Mouse (Mus musculus) kidney, embryonic 15.5 days (tissue): ENCODE data around the gene Egln1. TPM values are rescaled to one million over a fixed set of nuclear protein-coding genes. Genes with fewer than 3 reads are reported as not detected.

Experiments used
- ATAC-seq: fragments of 200-750 bp; cut with Nextera tagmentation; replicated peaks from 2 replicates; pipeline ENCODE4 v1.8.0; 2017; ENCODE audit warnings: moderate TSS enrichment; ENCODE audit not compliant: low FRiP score
- H3K27ac ChIP-seq: fragments of 300-500 bp; sonication (generic); 2 replicates; pipeline ENCODE4 v1.5.1; 2015; ENCODE audit warnings: mild to moderate bottlenecking, inconsistent platforms
- H3K27me3 ChIP-seq: fragments of 300-500 bp; sonication (generic); 2 replicates; pipeline ENCODE4 v1.6.1; 2015; ENCODE audit warnings: inconsistent platforms
- H3K36me3 ChIP-seq: fragments of 300-500 bp; sonication (generic); 2 replicates; pipeline ENCODE4 v1.6.1; 2015; ENCODE audit warnings: inconsistent platforms
- H3K4me1 ChIP-seq: fragments of 300-500 bp; sonication (generic); 2 replicates; pipeline ENCODE4 v1.6.1; 2015; ENCODE audit warnings: inconsistent platforms
- H3K4me2 ChIP-seq: fragments of 300-500 bp; sonication (generic); 2 replicates; pipeline ENCODE4 v1.6.1; 2015; ENCODE audit warnings: moderate library complexity, mild to moderate bottlenecking, inconsistent platforms
- H3K4me3 ChIP-seq: fragments of 300-500 bp; sonication (generic); replicated peaks from 2 replicates; pipeline ENCODE4 v1.5.1; 2015; ENCODE audit warnings: mild to moderate bottlenecking, inconsistent platforms
- H3K9ac ChIP-seq: fragments of 300-500 bp; sonication (generic); 2 replicates; pipeline ENCODE4 v1.6.1; 2015; ENCODE audit warnings: mild to moderate bottlenecking, inconsistent platforms
- H3K9me3 ChIP-seq: fragments of 300-500 bp; sonication (generic); replicated peaks from 2 replicates; pipeline ENCODE4 v1.6.1; 2016; ENCODE audit warnings: inconsistent platforms
- WGBS: fragments of 180-500 bp; shearing (Covaris S2); methylation state at CpG from one replicate; pipeline ENCODE4 v1.1.7; 2015; ENCODE audit warnings: mixed read lengths; 5-methylcytosine and 5-hydroxymethylcytosine counted together
- polyA plus RNA-seq: library from polyadenylated mRNA; unstranded; fragments of >200 nt; fragmentation: Nextera tagmentation; extraction: Ambion mirVana; gene quantifications from 2 replicates; pipeline ENCODE4 v1.2.1, GENCODE M21; 2015

Gene Egln1
- polyA plus RNA-seq, 1 experiment from 2014 or later: 11.1 TPM

GRCm38 (mm10) chr8:124943801-124944200 is 5.3 kb downstream of the Egln1 start:
- WGBS: 90% methylated on average over 6 of the region's 6 CpGs
- Histone ChIP-seq H3K9ac (no peak overlapping the region), H3K27ac (no peak overlapping the region), H3K9me3 (no peaks in the 10 kb centered on the region), H3K4me1 (peaks cover 35% of the 10 kb centered on the region), H3K4me2 (no peak overlapping the region), H3K27me3 (no peaks in the 10 kb centered on the region), H3K36me3 (peaks cover 35% of the 10 kb centered on the region), H3K4me3 (no peak overlapping the region)
- no peak for ATAC-seq

- no peak for ATAC-seq
- H3K9ac ChIP-seq: no peak overlapping the region
- no peaks in the 10 kb centered on the region for H3K9me3 ChIP-seq
- no peaks in the 10 kb centered on the region for H3K4me1 ChIP-seq
- H3K27me3 ChIP-seq: no peaks in the 10 kb centered on the region
- no peak overlapping the region for H3K27ac ChIP-seq
- H3K36me3 ChIP-seq: peaks cover 28% of the 10 kb centered on the region
- WGBS: 89% methylated on average over 4 of the region's 4 CpGs
- no peak overlapping the region for H3K4me2 ChIP-seq
- H3K4me3 ChIP-seq: no peak overlapping the region
These were observed 11.8 kb downstream of the Egln1 start for GRCm38 (mm10) chr8:124937293-124937692.

- H3K4me2 ChIP-seq: no peak overlapping the region
- H3K4me3 ChIP-seq: no peak overlapping the region
- H3K9ac ChIP-seq: no peak overlapping the region
- H3K9me3 ChIP-seq: no peaks in the 10 kb centered on the region
- no peak overlapping the region for H3K27ac ChIP-seq
- H3K27me3 ChIP-seq: no peaks in the 10 kb centered on the region
- 95% methylated on average over 10 of the region's 10 CpGs for WGBS
- ATAC-seq: no peak
- H3K36me3 ChIP-seq: peaks cover 25% of the 10 kb centered on the region
- no peaks in the 10 kb centered on the region for H3K4me1 ChIP-seq
These were observed 12.4 kb downstream of the Egln1 start for GRCm38 (mm10) chr8:124936699-124937098.

- Histone ChIP-seq H3K4me1 (0 out of 2 replicates have a peak, but pooled peaks cover 3% of the 10 kb centered on the region), H3K9ac (no peak overlapping the region), H3K27me3 (no peaks in the 10 kb centered on the region), H3K4me3 (no peak overlapping the region), H3K27ac (no peak overlapping the region), H3K9me3 (no peaks in the 10 kb centered on the region), H3K4me2 (no peak overlapping the region), H3K36me3 (peaks cover 13% of the 10 kb centered on the region)
- no peak for ATAC-seq
- 80% methylated on average over 5 of the region's 5 CpGs for WGBS
These were observed 14.0 kb downstream of the Egln1 start for GRCm38 (mm10) chr8:124935116-124935515.

- H3K9me3 ChIP-seq: no peaks in the 10 kb centered on the region
- H3K36me3 ChIP-seq: no peaks in the 10 kb centered on the region; the same call in 1 of the 2 replicates
- no peaks in the 10 kb centered on the region for H3K27me3 ChIP-seq
- WGBS: 82% methylated on average over 3 of the region's 3 CpGs
- no peak overlapping the region for H3K4me3 ChIP-seq
- H3K4me1 ChIP-seq: peaks cover 6% of the 10 kb centered on the region; the same call in 1 of the 2 replicates
- no peak overlapping the region for H3K4me2 ChIP-seq
- no peak overlapping the region for H3K27ac ChIP-seq
- no peak for ATAC-seq
- no peak overlapping the region for H3K9ac ChIP-seq
These were observed 16.7 kb downstream of the Egln1 start for GRCm38 (mm10) chr8:124932435-124932834.

GRCm38 (mm10) chr8:124930649-124931048 is 18.5 kb downstream of the Egln1 start:
- no peaks in the 10 kb centered on the region for H3K9me3 ChIP-seq
- 0 out of 2 replicates have a peak overlapping the region, but pooled peaks have one; percentile 7 for H3K27ac ChIP-seq
- H3K4me1 ChIP-seq: peaks cover 20% of the 10 kb centered on the region; the same call in 1 of the 2 replicates
- H3K27me3 ChIP-seq: no peaks in the 10 kb centered on the region
- WGBS: 81% methylated on average over 4 of the region's 4 CpGs
- H3K36me3 ChIP-seq: peaks cover 6% of the 10 kb centered on the region; the same call in 1 of the 2 replicates
- no peak overlapping the region for H3K4me3 ChIP-seq
- H3K9ac ChIP-seq: no peak overlapping the region
- ATAC-seq: no peak
- no peak overlapping the region for H3K4me2 ChIP-seq

GRCm38 (mm10) chr8:124930086-124930485 is 19.0 kb downstream of the Egln1 start:
- H3K27ac ChIP-seq: 0 out of 2 replicates have a peak overlapping the region, but pooled peaks have one; percentile 7
- peaks cover 10% of the 10 kb centered on the region; the same call in 1 of the 2 replicates for H3K36me3 ChIP-seq
- peaks cover 23% of the 10 kb centered on the region; the same call in 1 of the 2 replicates for H3K4me1 ChIP-seq
- 81% methylated on average over 13 of the region's 13 CpGs for WGBS
- no peak overlapping the region for H3K4me3 ChIP-seq
- H3K9ac ChIP-seq: no peak overlapping the region
- no peaks in the 10 kb centered on the region for H3K9me3 ChIP-seq
- H3K4me2 ChIP-seq: no peak overlapping the region
- H3K27me3 ChIP-seq: no peaks in the 10 kb centered on the region
- no peak for ATAC-seq

- no peak overlapping the region for H3K4me3 ChIP-seq
- H3K9ac ChIP-seq: no peak overlapping the region
- H3K4me2 ChIP-seq: no peak overlapping the region
- 82% methylated on average over 11 of the region's 11 CpGs for WGBS
- H3K27me3 ChIP-seq: no peaks in the 10 kb centered on the region
- no peaks in the 10 kb centered on the region for H3K9me3 ChIP-seq
- no peak for ATAC-seq
- H3K4me1 ChIP-seq: peaks cover 23% of the 10 kb centered on the region; the same call in 1 of the 2 replicates
- H3K27ac ChIP-seq: no peak overlapping the region
- H3K36me3 ChIP-seq: peaks cover 10% of the 10 kb centered on the region; the same call in 1 of the 2 replicates
These were observed 20.1 kb downstream of the Egln1 start for GRCm38 (mm10) chr8:124929006-124929405.

GRCm38 (mm10) chr8:124926351-124926771 is 22.8 kb downstream of the Egln1 start:
- Histone ChIP-seq H3K9me3 (no peaks in the 10 kb centered on the region), H3K27ac (no peak overlapping the region), H3K27me3 (no peaks in the 10 kb centered on the region), H3K36me3 (peaks cover 10% of the 10 kb centered on the region; the same call in 1 of the 2 replicates), H3K9ac (no peak overlapping the region), H3K4me2 (no peak overlapping the region), H3K4me3 (no peak overlapping the region), H3K4me1 (peaks cover 31% of the 10 kb centered on the region)
- WGBS: 61% methylated on average over 10 of the region's 10 CpGs
- ATAC-seq: no peak

GRCm38 (mm10) chr8:124925544-124926266 is 23.4 kb downstream of the Egln1 start:
- Histone ChIP-seq H3K4me3 (no peak overlapping the region), H3K4me2 (no peak overlapping the region), H3K27ac (no peak overlapping the region), H3K9me3 (no peaks in the 10 kb centered on the region), H3K27me3 (no peaks in the 10 kb centered on the region), H3K9ac (no peak overlapping the region), H3K4me1 (peaks cover 31% of the 10 kb centered on the region), H3K36me3 (peaks cover 10% of the 10 kb centered on the region; the same call in 1 of the 2 replicates)
- WGBS: 53% methylated on average over 14 of the region's 14 CpGs
- no peak for ATAC-seq

- peaks cover 10% of the 10 kb centered on the region; the same call in 1 of the 2 replicates for H3K36me3 ChIP-seq
- H3K4me3 ChIP-seq: no peak overlapping the region
- no peaks in the 10 kb centered on the region for H3K9me3 ChIP-seq
- no peak overlapping the region for H3K4me2 ChIP-seq
- WGBS: 80% methylated on average over 15 of the region's 15 CpGs
- ATAC-seq: no peak
- peaks cover 28% of the 10 kb centered on the region for H3K4me1 ChIP-seq
- H3K9ac ChIP-seq: no peak overlapping the region
- no peak overlapping the region for H3K27ac ChIP-seq
- H3K27me3 ChIP-seq: no peaks in the 10 kb centered on the region
These were observed 25.0 kb downstream of the Egln1 start for GRCm38 (mm10) chr8:124923971-124924652.

- Histone ChIP-seq H3K27me3 (no peaks in the 10 kb centered on the region), H3K9me3 (no peaks in the 10 kb centered on the region), H3K36me3 (peaks cover 10% of the 10 kb centered on the region; the same call in 1 of the 2 replicates), H3K9ac (no peak overlapping the region), H3K4me3 (no peak overlapping the region), H3K4me1 (peaks cover 28% of the 10 kb centered on the region), H3K27ac (no peak overlapping the region), H3K4me2 (no peak overlapping the region)
- no peak for ATAC-seq
- WGBS: 80% methylated on average over 11 of the region's 11 CpGs
These were observed 26.5 kb downstream of the Egln1 start for GRCm38 (mm10) chr8:124922490-124923089.
